Mouse (Mus musculus): ENCODE measurements around the gene Lypla2.

Lypla2 gene

GRCm38 (mm10) chr4:135920304-135921241, 51.9 kb downstream of the Lypla2 start, which contains the start of gene Fuca1:
Fuca1 (plus strand) TSS chr4:135920735.
- peak; percentile 95 for DNase-seq (ENCODE audit: low spot score)

- no peak for DNase-seq (ENCODE audit: low spot score)
Measured at GRCm38 (mm10) chr4:135919280-135919639, 53.2 kb downstream of the Lypla2 start.

- DNase-seq (ENCODE audit: low spot score), result no peak
Measured at GRCm38 (mm10) chr4:135918635-135919279, 53.7 kb downstream of the Lypla2 start.
